Mouse (Mus musculus): ENCODE results near the gene L3mbtl4. TPM values are rescaled to one million over a fixed set of nuclear protein-coding genes. Genes with fewer than 3 reads are reported as not detected.

Gene L3mbtl4
- not detected in 2 replicates for polyA plus RNA-seq (2012; rRNA removed)

- H3K4me1 ChIP-seq (replicated peaks; ENCODE audit: control insufficient read depth, insufficient read depth, low read length), result no peaks in the 10 kb centered on the region
- H3K27me3 ChIP-seq (ENCODE audit: control insufficient read depth, insufficient read depth, low read length), result no peaks in the 10 kb centered on the region
- no peak within 1 kb of the TSS for H3K27ac ChIP-seq (ENCODE audit: control insufficient read depth, insufficient read depth, low read length)
- H3K36me3 ChIP-seq (ENCODE audit: control insufficient read depth, insufficient read depth, low read length), result no peaks in the 10 kb centered on the region
- 2% methylated on average over 29 of the region's 29 CpGs for WGBS
- TF ChIP-seq CTCF (IDR thresholded peaks at IDR 0.05; ENCODE audit: borderline replicate concordance, control insufficient read depth, extremely low read depth, insufficient read depth, low read length, poor library complexity), result no peak
- TF ChIP-seq POLR2A (IDR thresholded peaks at IDR 0.05; ENCODE audit: control insufficient read depth, extremely low read depth, insufficient read depth, low read length, poor library complexity), result no peak
- no peak within 1 kb of the TSS for H3K4me3 ChIP-seq (ENCODE audit: control insufficient read depth, insufficient read depth, low read length)
- DNase-seq, result no peak
Observed at GRCm38 (mm10) chr17:68273527-68273926, at the start of gene L3mbtl4. Gene L3mbtl4 (plus strand): TSS chr17:68273797.

GRCm38 (mm10) chr17:68230484-68230883, 43.1 kb upstream of the L3mbtl4 start:
- H3K36me3 ChIP-seq (ENCODE audit: control insufficient read depth, insufficient read depth, low read length), result no peaks in the 10 kb centered on the region
- no peaks in the 10 kb centered on the region for H3K4me1 ChIP-seq (replicated peaks; ENCODE audit: control insufficient read depth, insufficient read depth, low read length)
- WGBS, result 90% methylated on average over 4 of the region's 4 CpGs
- H3K27me3 ChIP-seq (ENCODE audit: control insufficient read depth, insufficient read depth, low read length), result no peaks in the 10 kb centered on the region
- no peak for DNase-seq
- H3K27ac ChIP-seq (ENCODE audit: control insufficient read depth, insufficient read depth, low read length), result no peak overlapping the region
- TF ChIP-seq CTCF (IDR thresholded peaks at IDR 0.05; ENCODE audit: borderline replicate concordance, control insufficient read depth, extremely low read depth, insufficient read depth, low read length, poor library complexity) (no peak), POLR2A (IDR thresholded peaks at IDR 0.05; ENCODE audit: control insufficient read depth, extremely low read depth, insufficient read depth, low read length, poor library complexity) (no peak)
- no peak overlapping the region for H3K4me3 ChIP-seq (ENCODE audit: control insufficient read depth, insufficient read depth, low read length)

GRCm38 (mm10) chr17:68235380-68235779, 38.2 kb upstream of the L3mbtl4 start:
- WGBS, result 89% methylated on average over 4 of the region's 4 CpGs

GRCm38 (mm10) chr17:68236992-68237391, 36.6 kb upstream of the L3mbtl4 start:
- TF ChIP-seq POLR2A (IDR thresholded peaks at IDR 0.05; ENCODE audit: control insufficient read depth, extremely low read depth, insufficient read depth, low read length, poor library complexity) (no peak), CTCF (IDR thresholded peaks at IDR 0.05; ENCODE audit: borderline replicate concordance, control insufficient read depth, extremely low read depth, insufficient read depth, low read length, poor library complexity) (no peak)
- DNase-seq, result no peak
- 94% methylated on average over 12 of the region's 12 CpGs for WGBS
- H3K36me3 ChIP-seq (ENCODE audit: control insufficient read depth, insufficient read depth, low read length), result no peaks in the 10 kb centered on the region
- no peak overlapping the region for H3K4me3 ChIP-seq (ENCODE audit: control insufficient read depth, insufficient read depth, low read length)
- H3K27ac ChIP-seq (ENCODE audit: control insufficient read depth, insufficient read depth, low read length), result no peak overlapping the region
- H3K27me3 ChIP-seq (ENCODE audit: control insufficient read depth, insufficient read depth, low read length), result no peaks in the 10 kb centered on the region
- H3K4me1 ChIP-seq (replicated peaks; ENCODE audit: control insufficient read depth, insufficient read depth, low read length), result no peaks in the 10 kb centered on the region

More at GRCm38 (mm10) chr17:68235380-68235779, 38.2 kb upstream of the L3mbtl4 start:
- H3K4me1 ChIP-seq (replicated peaks; ENCODE audit: control insufficient read depth, insufficient read depth, low read length), result no peaks in the 10 kb centered on the region
- no peak overlapping the region for H3K27ac ChIP-seq (ENCODE audit: control insufficient read depth, insufficient read depth, low read length)
- H3K36me3 ChIP-seq (ENCODE audit: control insufficient read depth, insufficient read depth, low read length), result no peaks in the 10 kb centered on the region
- DNase-seq, result no peak
- TF ChIP-seq CTCF (IDR thresholded peaks at IDR 0.05; ENCODE audit: borderline replicate concordance, control insufficient read depth, extremely low read depth, insufficient read depth, low read length, poor library complexity) (no peak), POLR2A (IDR thresholded peaks at IDR 0.05; ENCODE audit: control insufficient read depth, extremely low read depth, insufficient read depth, low read length, poor library complexity) (no peak)
- no peak overlapping the region for H3K4me3 ChIP-seq (ENCODE audit: control insufficient read depth, insufficient read depth, low read length)
- H3K27me3 ChIP-seq (ENCODE audit: control insufficient read depth, insufficient read depth, low read length), result no peaks in the 10 kb centered on the region

GRCm38 (mm10) chr17:68240171-68240570, 33.4 kb upstream of the L3mbtl4 start:
- no peak for DNase-seq
- 90% methylated on average over 2 of the region's 2 CpGs for WGBS
- no peak overlapping the region for H3K27ac ChIP-seq (ENCODE audit: control insufficient read depth, insufficient read depth, low read length)
- no peak overlapping the region for H3K4me3 ChIP-seq (ENCODE audit: control insufficient read depth, insufficient read depth, low read length)
- TF ChIP-seq POLR2A (IDR thresholded peaks at IDR 0.05; ENCODE audit: control insufficient read depth, extremely low read depth, insufficient read depth, low read length, poor library complexity) (no peak), CTCF (IDR thresholded peaks at IDR 0.05; ENCODE audit: borderline replicate concordance, control insufficient read depth, extremely low read depth, insufficient read depth, low read length, poor library complexity) (no peak)
- no peaks in the 10 kb centered on the region for H3K4me1 ChIP-seq (replicated peaks; ENCODE audit: control insufficient read depth, insufficient read depth, low read length)
- H3K36me3 ChIP-seq (ENCODE audit: control insufficient read depth, insufficient read depth, low read length), result no peaks in the 10 kb centered on the region
- no peaks in the 10 kb centered on the region for H3K27me3 ChIP-seq (ENCODE audit: control insufficient read depth, insufficient read depth, low read length)

- no peak overlapping the region for H3K27ac ChIP-seq (ENCODE audit: control insufficient read depth, insufficient read depth, low read length)
- 85% methylated on average over 7 of the region's 7 CpGs for WGBS
Observed at GRCm38 (mm10) chr17:68264835-68265557, 8.6 kb upstream of the L3mbtl4 start.

More at GRCm38 (mm10) chr17:68264835-68265557, 8.6 kb upstream of the L3mbtl4 start:
- TF ChIP-seq POLR2A (IDR thresholded peaks at IDR 0.05; ENCODE audit: control insufficient read depth, extremely low read depth, insufficient read depth, low read length, poor library complexity), result no peak
- TF ChIP-seq CTCF (IDR thresholded peaks at IDR 0.05; ENCODE audit: borderline replicate concordance, control insufficient read depth, extremely low read depth, insufficient read depth, low read length, poor library complexity), result no peak
- no peaks in the 10 kb centered on the region for H3K4me1 ChIP-seq (replicated peaks; ENCODE audit: control insufficient read depth, insufficient read depth, low read length)
- DNase-seq, result no peak
- H3K27me3 ChIP-seq (ENCODE audit: control insufficient read depth, insufficient read depth, low read length), result no peaks in the 10 kb centered on the region
- no peak overlapping the region for H3K4me3 ChIP-seq (ENCODE audit: control insufficient read depth, insufficient read depth, low read length)
- H3K36me3 ChIP-seq (ENCODE audit: control insufficient read depth, insufficient read depth, low read length), result no peaks in the 10 kb centered on the region

Data from thymus, adult 2 months (tissue).